Mouse (Mus musculus) forebrain, embryonic 11.5 days (tissue): Measurements from ENCODE around the gene Tenm3. TPM values are rescaled to one million over a fixed set of nuclear protein-coding genes. Genes with fewer than 3 reads are reported as not detected.

Experiments used
- ATAC-seq: fragments of 200-750 bp; cut with Nextera tagmentation; replicated peaks from 2 replicates; pipeline ENCODE4 v1.8.0; 2017; ENCODE audit warnings: moderate TSS enrichment; ENCODE audit not compliant: low FRiP score
- DNase-seq: peaks from one replicate; pipeline ENCODE4 v3.0.0-alpha.2; 2017; ENCODE audit warnings: low spot score
- H3K27ac ChIP-seq: fragments of 300-500 bp; sonication (generic); 2 replicates; pipeline ENCODE4 v1.5.1; 2014; ENCODE audit warnings: low read depth, low read length
- H3K27me3 ChIP-seq: fragments of 300-500 bp; sonication (generic); 2 replicates; pipeline ENCODE4 v1.6.1; 2014; ENCODE audit warnings: mild to moderate bottlenecking, low read length, mixed read lengths; ENCODE audit not compliant: control insufficient read depth, insufficient read depth
- H3K36me3 ChIP-seq: fragments of 300-500 bp; sonication (generic); 2 replicates; pipeline ENCODE4 v1.6.1; 2014; ENCODE audit warnings: mild to moderate bottlenecking, low read length, moderate library complexity, mixed read lengths; ENCODE audit not compliant: control insufficient read depth, insufficient read depth
- H3K4me1 ChIP-seq: fragments of 300-500 bp; sonication (generic); replicated peaks from 2 replicates; pipeline ENCODE4 v1.6.1; 2014; ENCODE audit warnings: low read length, mixed read lengths; ENCODE audit not compliant: control insufficient read depth, insufficient read depth
- H3K4me2 ChIP-seq: fragments of 300-500 bp; sonication (generic); 2 replicates; pipeline ENCODE4 v1.6.1; 2014; ENCODE audit warnings: low read depth, mild to moderate bottlenecking, low read length, moderate library complexity, mixed read lengths; ENCODE audit not compliant: severe bottlenecking
- H3K4me3 ChIP-seq: fragments of 300-500 bp; sonication (generic); 2 replicates; pipeline ENCODE4 v1.5.1; 2014; ENCODE audit warnings: low read depth, low read length
- H3K9ac ChIP-seq: fragments of 300-500 bp; sonication (generic); 2 replicates; pipeline ENCODE4 v1.6.1; 2014; ENCODE audit warnings: low read length
- H3K9me3 ChIP-seq: fragments of 300-500 bp; sonication (generic); 2 replicates; pipeline ENCODE4 v1.6.1; 2016; ENCODE audit warnings: low read length, mixed read lengths; ENCODE audit not compliant: control insufficient read depth
- WGBS: fragments of 180-500 bp; shearing (Covaris S2); extraction: QIAGEN DNeasy Blood & Tissue Kit; methylation state at CpG from one replicate; pipeline ENCODE4 v1.1.7; 2014; 5-methylcytosine and 5-hydroxymethylcytosine counted together
- polyA plus RNA-seq: library from polyadenylated mRNA; unstranded; fragments of >200 nt; fragmentation: Nextera tagmentation; extraction: Ambion mirVana; gene quantifications from 2 replicates; pipeline ENCODE4 v1.2.1, GENCODE M21; 2014

Tenm3 gene
- polyA plus RNA-seq, 1 experiment from 2014 or later: 48.1 TPM

GRCm38 (mm10) chr8:48214386-48214785 lies 629.4 kb downstream of the Tenm3 start:
- Histone ChIP-seq H3K9ac (no peak overlapping the region), H3K4me3 (no peak overlapping the region), H3K9me3 (no peaks in the 10 kb centered on the region), H3K4me2 (no peak overlapping the region), H3K27me3 (peaks cover 11% of the 10 kb centered on the region; the same call in 1 of the 2 replicates), H3K4me1 (no peaks in the 10 kb centered on the region), H3K27ac (no peak overlapping the region), H3K36me3 (no peaks in the 10 kb centered on the region)
- ATAC-seq (no peak), DNase-seq (no peak)
- 50% methylated on average over 6 of the region's 6 CpGs for WGBS

DNA sequence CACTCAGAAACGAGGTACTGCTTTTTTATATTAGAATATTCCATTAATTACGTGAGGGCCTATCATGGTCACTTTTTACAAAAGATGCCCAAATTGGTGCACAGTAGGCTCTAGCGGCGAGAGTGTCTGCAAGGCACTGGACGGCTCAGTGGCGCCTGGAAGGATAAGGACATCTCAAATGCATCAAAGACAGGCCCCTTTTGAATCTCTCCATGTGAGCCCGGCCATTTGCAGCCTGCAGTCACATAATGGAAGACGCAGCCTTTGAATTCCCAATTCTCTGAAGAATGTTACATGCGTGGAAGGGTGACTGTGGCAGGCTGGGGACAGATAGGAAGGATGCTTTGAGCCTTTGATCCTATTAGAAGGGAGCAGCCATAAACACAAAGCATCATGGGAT lies 631.8 kb downstream of the Tenm3 start:
- WGBS: 75% methylated on average over 9 of the region's 9 CpGs
- Histone ChIP-seq H3K27ac (no peak overlapping the region), H3K27me3 (peaks cover 11% of the 10 kb centered on the region; the same call in 1 of the 2 replicates), H3K4me2 (no peak overlapping the region), H3K4me1 (no peaks in the 10 kb centered on the region), H3K4me3 (no peak overlapping the region), H3K36me3 (no peaks in the 10 kb centered on the region), H3K9me3 (no peaks in the 10 kb centered on the region), H3K9ac (no peak overlapping the region)
- no peak for ATAC-seq
- peak; percentile 43 for DNase-seq

- H3K4me1 ChIP-seq: no peaks in the 10 kb centered on the region
- H3K4me2 ChIP-seq: no peak overlapping the region
- no peaks in the 10 kb centered on the region for H3K36me3 ChIP-seq
- DNase-seq (no peak), ATAC-seq (no peak)
- WGBS: 82% methylated on average over 6 of the region's 6 CpGs
- H3K27me3 ChIP-seq: no peaks in the 10 kb centered on the region
- H3K9ac ChIP-seq: no peak overlapping the region
- no peaks in the 10 kb centered on the region for H3K9me3 ChIP-seq
- no peak overlapping the region for H3K27ac ChIP-seq
- H3K4me3 ChIP-seq: no peak overlapping the region
These were observed 636.2 kb downstream of the Tenm3 start for GRCm38 (mm10) chr8:48207567-48207966.

DNA sequence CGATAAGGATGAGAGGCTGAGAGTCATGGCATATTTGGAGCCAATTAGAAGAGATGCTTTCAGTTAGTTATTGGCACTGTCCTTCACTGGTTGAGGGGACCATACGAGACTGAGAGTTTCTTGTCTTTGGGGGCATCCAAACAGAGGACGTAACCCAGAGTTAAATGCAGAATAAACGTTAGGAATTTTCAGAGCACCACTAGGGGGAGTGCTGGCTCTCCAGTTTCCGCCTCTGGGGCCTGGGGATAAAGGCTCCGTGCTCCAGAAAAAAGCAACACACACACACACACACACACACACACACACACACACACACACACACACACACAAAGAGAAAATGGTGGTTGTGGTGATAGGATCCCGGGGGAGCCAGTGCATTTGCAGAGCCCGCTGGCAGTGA lies 636.8 kb downstream of the Tenm3 start:
- H3K36me3 ChIP-seq: no peaks in the 10 kb centered on the region
- H3K4me3 ChIP-seq: no peak overlapping the region
- 72% methylated on average over 8 of the region's 8 CpGs for WGBS
- DNase-seq (peak; percentile 50), ATAC-seq (no peak)
- H3K27me3 ChIP-seq: no peaks in the 10 kb centered on the region
- H3K4me1 ChIP-seq: no peaks in the 10 kb centered on the region
- H3K9me3 ChIP-seq: no peaks in the 10 kb centered on the region
- no peak overlapping the region for H3K9ac ChIP-seq
- no peak overlapping the region for H3K27ac ChIP-seq
- H3K4me2 ChIP-seq: no peak overlapping the region

DNA sequence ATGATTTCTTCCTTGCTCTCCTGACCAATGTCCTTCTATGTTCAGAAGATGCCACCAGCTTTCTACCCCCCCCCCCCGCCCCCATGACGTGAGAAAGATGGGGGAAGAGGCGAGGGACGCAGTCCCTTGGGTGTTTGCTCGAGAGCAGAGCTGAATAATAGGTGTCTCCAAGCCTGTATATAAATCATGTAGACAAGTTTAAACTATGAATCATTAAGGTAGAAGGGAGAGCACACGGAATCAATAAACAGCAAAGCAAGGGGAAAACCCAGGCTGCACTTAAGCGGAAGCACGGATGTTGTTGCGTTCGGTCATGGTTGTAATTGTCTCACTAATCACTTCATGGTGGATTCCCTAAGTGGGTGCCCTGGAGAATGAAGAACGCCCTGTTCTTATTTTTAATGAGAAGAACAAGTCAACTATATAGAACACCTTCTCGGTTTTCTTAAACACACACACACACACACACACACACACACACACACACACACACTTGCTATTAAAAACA lies 638.9 kb downstream of the Tenm3 start:
- 82% methylated on average over 12 of the region's 12 CpGs for WGBS
- ATAC-seq: no peak
- H3K4me3 ChIP-seq: no peak overlapping the region

GRCm38 (mm10) chr8:48204114-48204837 lies 639.5 kb downstream of the Tenm3 start:
- Histone ChIP-seq H3K36me3 (no peaks in the 10 kb centered on the region), H3K4me3 (no peak overlapping the region), H3K9me3 (no peaks in the 10 kb centered on the region), H3K27me3 (no peaks in the 10 kb centered on the region), H3K27ac (no peak overlapping the region), H3K4me1 (no peaks in the 10 kb centered on the region), H3K9ac (no peak overlapping the region), H3K4me2 (no peak overlapping the region)
- DNase-seq: no peak
- WGBS: 82% methylated on average over 13 of the region's 13 CpGs
- no peak for ATAC-seq

More for the DNA sequence above, 638.9 kb downstream of the Tenm3 start:
- Histone ChIP-seq H3K27ac (no peak overlapping the region), H3K9ac (no peak overlapping the region), H3K36me3 (no peaks in the 10 kb centered on the region), H3K4me2 (no peak overlapping the region), H3K4me1 (no peaks in the 10 kb centered on the region), H3K27me3 (no peaks in the 10 kb centered on the region), H3K9me3 (no peaks in the 10 kb centered on the region)
- DNase-seq: no peak

DNA sequence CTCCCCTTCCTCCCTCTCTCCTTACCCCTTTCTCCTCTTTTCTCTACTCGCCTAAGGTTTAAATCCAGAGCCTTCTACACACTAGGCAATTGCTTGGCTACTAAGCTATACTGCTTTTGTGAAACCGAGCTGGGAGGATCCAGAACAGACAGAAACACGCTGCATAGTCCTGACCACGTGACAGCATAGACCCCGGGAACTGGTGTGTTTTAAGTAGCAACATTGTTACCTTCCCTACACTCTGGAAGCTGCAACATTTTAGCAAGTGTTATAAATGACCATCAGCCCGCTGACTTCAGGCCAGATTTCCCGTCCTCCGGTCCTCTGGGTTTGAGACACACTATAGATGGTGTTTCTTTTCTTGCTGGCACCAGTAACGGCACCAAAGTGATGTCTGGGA lies 640.1 kb downstream of the Tenm3 start:
- Histone ChIP-seq H3K4me2 (no peak overlapping the region), H3K36me3 (no peaks in the 10 kb centered on the region), H3K27ac (no peak overlapping the region), H3K4me3 (no peak overlapping the region), H3K4me1 (no peaks in the 10 kb centered on the region), H3K9me3 (no peaks in the 10 kb centered on the region), H3K27me3 (no peaks in the 10 kb centered on the region), H3K9ac (no peak overlapping the region)
- 77% methylated on average over 9 of the region's 9 CpGs for WGBS
- ATAC-seq (no peak), DNase-seq (no peak)

DNA sequence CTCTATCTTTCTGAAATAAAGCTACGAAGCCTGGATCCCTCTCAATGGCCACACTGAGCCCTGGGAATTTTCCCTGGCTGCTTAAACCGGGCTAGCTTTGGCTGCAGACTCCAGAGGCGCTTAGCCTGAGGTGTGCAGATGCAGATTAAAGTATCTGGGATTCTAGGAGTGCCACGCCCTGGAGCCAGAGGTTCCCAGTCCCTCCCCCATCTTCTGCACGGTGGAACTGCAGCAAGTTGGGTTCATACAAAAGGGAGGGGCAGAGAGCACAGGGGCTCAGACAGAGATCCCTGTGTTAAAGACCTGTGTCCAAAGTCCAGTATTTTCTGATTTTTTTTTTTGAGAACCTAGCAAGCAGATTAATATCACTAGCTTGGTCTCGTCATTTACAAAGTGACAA lies 640.6 kb downstream of the Tenm3 start:
- Histone ChIP-seq H3K4me2 (no peak overlapping the region), H3K4me1 (no peaks in the 10 kb centered on the region), H3K27me3 (no peaks in the 10 kb centered on the region), H3K4me3 (no peak overlapping the region), H3K9me3 (no peaks in the 10 kb centered on the region), H3K27ac (no peak overlapping the region), H3K9ac (no peak overlapping the region), H3K36me3 (no peaks in the 10 kb centered on the region)
- 57% methylated on average over 6 of the region's 6 CpGs for WGBS
- ATAC-seq (no peak), DNase-seq (no peak)

GRCm38 (mm10) chr8:48202632-48203031 lies 641.1 kb downstream of the Tenm3 start:
- Histone ChIP-seq H3K27ac (no peak overlapping the region), H3K27me3 (no peaks in the 10 kb centered on the region), H3K9ac (no peak overlapping the region), H3K4me2 (no peak overlapping the region), H3K4me3 (no peak overlapping the region), H3K36me3 (no peaks in the 10 kb centered on the region), H3K4me1 (no peaks in the 10 kb centered on the region), H3K9me3 (no peaks in the 10 kb centered on the region)
- WGBS: 48% methylated on average over 3 of the region's 3 CpGs
- ATAC-seq (no peak), DNase-seq (no peak)
